Mouse (Mus musculus) limb, embryonic 14.5 days (tissue): ENCODE measurements around the gene Gm17359. TPM values are rescaled to one million over a fixed set of nuclear protein-coding genes. Genes with fewer than 3 reads are reported as not detected.

Source experiments
- ATAC-seq: fragments of 200-750 bp; cut with Nextera tagmentation; 2 replicates; pipeline ENCODE4 v1.8.0; 2017; ENCODE audit warnings: low read depth, moderate number of reproducible peaks, moderate TSS enrichment; ENCODE audit not compliant: low FRiP score
- DNase-seq: peaks from one replicate; pipeline ENCODE4 v3.0.0-alpha.2; 2015; ENCODE audit warnings: low spot score
- H3K27ac ChIP-seq: fragments of 300-500 bp; sonication (generic); replicated peaks from 2 replicates; pipeline ENCODE4 v1.5.1; 2014; ENCODE audit warnings: low read depth, mild to moderate bottlenecking, low read length, moderate library complexity, mixed read lengths
- H3K27me3 ChIP-seq: fragments of 300-500 bp; sonication (generic); 2 replicates; pipeline ENCODE4 v1.6.1; 2014; ENCODE audit warnings: low read length, mixed read lengths; ENCODE audit not compliant: control insufficient read depth, insufficient read depth
- H3K36me3 ChIP-seq: fragments of 300-500 bp; sonication (generic); 2 replicates; pipeline ENCODE4 v1.6.1; 2014; ENCODE audit warnings: mild to moderate bottlenecking, low read length, moderate library complexity, mixed read lengths; ENCODE audit not compliant: control insufficient read depth, insufficient read depth
- H3K4me1 ChIP-seq: fragments of 300-500 bp; sonication (generic); 2 replicates; pipeline ENCODE4 v1.6.1; 2014; ENCODE audit warnings: antibody characterized with exemption, low read length, mixed read lengths; ENCODE audit not compliant: control insufficient read depth, insufficient read depth
- H3K4me2 ChIP-seq: fragments of 300-500 bp; sonication (generic); replicated peaks from 2 replicates; pipeline ENCODE4 v1.6.1; 2014; ENCODE audit warnings: low read depth, mild to moderate bottlenecking, low read length, moderate library complexity; ENCODE audit not compliant: severe bottlenecking
- H3K4me3 ChIP-seq: fragments of 300-500 bp; sonication (generic); replicated peaks from 2 replicates; pipeline ENCODE4 v1.5.1; 2014; ENCODE audit warnings: low read length
- H3K9ac ChIP-seq: fragments of 300-500 bp; sonication (generic); 2 replicates; pipeline ENCODE4 v1.6.1; 2014; ENCODE audit warnings: mild to moderate bottlenecking, low read depth, low read length, moderate library complexity; ENCODE audit not compliant: severe bottlenecking
- H3K9me3 ChIP-seq: fragments of 300-500 bp; sonication (generic); 2 replicates; pipeline ENCODE4 v1.6.1; 2016; ENCODE audit warnings: low read length; ENCODE audit not compliant: control insufficient read depth
- POLR2A ChIP-seq: fragments of 200-500 bp; IDR thresholded peaks from 2 replicates; pipeline ENCODE4 v1.8.0; 2012; ENCODE audit warnings: inconsistent platforms, mild to moderate bottlenecking, moderate library complexity, borderline replicate concordance; ENCODE audit not compliant: insufficient read depth, insufficient read length; ENCODE audit errors: extremely low read depth
- WGBS: fragments of 180-500 bp; shearing (Covaris S2); extraction: QIAGEN DNeasy Blood & Tissue Kit; methylation state at CpG from one replicate; pipeline ENCODE4 v1.1.7; 2014; 5-methylcytosine and 5-hydroxymethylcytosine counted together
- polyA plus RNA-seq, 2 experiments: library from polyadenylated mRNA; depleted of rRNA in 1 of 2; stranded (reverse) in 1 of 2; unstranded in 1 of 2; fragments of >200 nt; fragmentation: Nextera tagmentation in 1 of 2; extraction: Ambion mirVana in 1 of 2; gene quantifications; 2 replicates each; pipeline versions ENCODE4 v1.2.1 to v1.2.3; 2012 to 2014

Gm17359 gene
- polyA plus RNA-seq, 2 experiments = not detected

DNA sequence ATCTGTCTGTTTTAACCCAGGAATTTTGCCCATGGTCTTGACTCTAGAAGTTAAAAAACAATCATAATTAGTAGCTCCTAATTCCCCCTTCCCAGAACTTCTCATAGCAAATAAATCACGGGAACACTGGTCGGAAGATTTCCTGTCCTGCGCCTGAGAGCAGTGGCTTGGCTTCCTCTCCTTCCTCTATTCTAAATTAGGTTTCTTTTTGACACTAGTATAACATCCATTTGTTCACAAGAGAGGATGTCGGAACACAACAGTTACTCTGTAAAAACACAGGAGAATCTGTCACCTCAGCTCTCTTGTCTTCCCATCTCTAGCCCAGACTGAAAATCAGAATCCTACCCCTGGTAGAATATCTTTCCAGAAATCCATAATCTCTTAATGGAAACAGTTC is 44.9 kb downstream of the Gm17359 start:
- Histone ChIP-seq H3K27me3 (no peaks in the 10 kb centered on the region), H3K9me3 (no peaks in the 10 kb centered on the region), H3K4me2 (no peak overlapping the region), H3K36me3 (no peaks in the 10 kb centered on the region), H3K27ac (no peak overlapping the region), H3K9ac (no peak overlapping the region), H3K4me3 (no peak overlapping the region), H3K4me1 (no peaks in the 10 kb centered on the region)
- DNase-seq (no peak), ATAC-seq (no peak)
- TF ChIP-seq POLR2A = no peak
- WGBS = 50% methylated on average over 4 of the region's 4 CpGs

DNA sequence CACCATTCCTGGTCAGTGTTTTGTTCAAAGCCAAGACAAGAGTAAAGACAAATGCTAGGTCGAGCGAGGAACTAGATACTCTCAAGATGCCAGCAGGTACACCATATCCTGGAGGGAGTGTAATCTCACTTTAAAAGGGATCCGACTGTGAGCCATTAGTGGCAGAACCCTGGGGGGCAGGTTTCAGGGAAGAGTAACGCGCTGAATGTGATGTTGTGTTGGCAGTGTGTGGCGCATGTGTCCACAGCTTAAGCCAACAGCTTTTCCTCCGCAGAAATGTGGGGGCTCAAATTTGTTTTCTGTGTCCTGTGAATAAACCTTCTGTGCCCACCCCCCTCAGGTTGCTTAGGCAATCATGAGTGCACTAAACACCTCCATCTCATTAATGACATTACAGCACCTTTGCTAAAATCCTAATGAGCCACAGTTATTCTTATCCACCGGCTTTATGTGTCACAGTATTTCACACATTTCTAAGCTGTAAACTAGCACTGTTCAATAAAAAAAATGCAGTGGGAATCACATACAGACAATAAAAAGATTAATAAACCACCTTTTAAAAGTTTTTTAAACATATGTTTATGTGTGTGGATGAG is 49.1 kb downstream of the Gm17359 start:
- no peak for TF ChIP-seq POLR2A
- Histone ChIP-seq H3K4me2 (no peak overlapping the region), H3K27me3 (no peaks in the 10 kb centered on the region), H3K9ac (no peak overlapping the region), H3K27ac (no peak overlapping the region), H3K4me1 (no peaks in the 10 kb centered on the region), H3K36me3 (no peaks in the 10 kb centered on the region), H3K9me3 (no peaks in the 10 kb centered on the region), H3K4me3 (no peak overlapping the region)
- DNase-seq = no peak
- no peak for ATAC-seq
- 13% methylated on average over 8 of the region's 8 CpGs for WGBS

DNA sequence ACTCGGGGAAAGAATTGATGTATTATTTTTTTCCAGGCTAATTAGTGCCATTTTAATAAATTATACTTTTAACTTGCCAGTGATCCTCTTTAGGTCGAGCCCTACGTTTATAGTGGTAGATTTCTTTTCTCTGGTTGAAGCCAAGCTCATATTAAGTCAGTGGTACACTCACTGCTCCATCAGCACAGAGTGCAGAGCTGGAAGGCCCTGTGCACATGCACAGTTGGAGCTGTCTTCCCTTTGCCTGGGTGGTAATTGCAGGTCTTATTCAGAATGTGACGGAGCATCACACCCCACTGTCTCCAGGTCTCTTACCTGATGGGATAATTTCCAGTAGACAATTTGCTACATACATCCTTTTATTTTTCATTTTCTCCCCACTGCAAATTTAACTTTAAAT is 52.6 kb downstream of the Gm17359 start:
- Histone ChIP-seq H3K9me3 (peaks cover 5% of the 10 kb centered on the region; the same call in 1 of the 2 replicates), H3K27ac (no peak overlapping the region), H3K36me3 (no peaks in the 10 kb centered on the region), H3K4me3 (no peak overlapping the region), H3K9ac (no peak overlapping the region), H3K4me2 (no peak overlapping the region), H3K27me3 (no peaks in the 10 kb centered on the region), H3K4me1 (no peaks in the 10 kb centered on the region)
- ATAC-seq (no peak), DNase-seq (no peak)
- 41% methylated on average over 4 of the region's 4 CpGs for WGBS
- TF ChIP-seq POLR2A = no peak

DNA sequence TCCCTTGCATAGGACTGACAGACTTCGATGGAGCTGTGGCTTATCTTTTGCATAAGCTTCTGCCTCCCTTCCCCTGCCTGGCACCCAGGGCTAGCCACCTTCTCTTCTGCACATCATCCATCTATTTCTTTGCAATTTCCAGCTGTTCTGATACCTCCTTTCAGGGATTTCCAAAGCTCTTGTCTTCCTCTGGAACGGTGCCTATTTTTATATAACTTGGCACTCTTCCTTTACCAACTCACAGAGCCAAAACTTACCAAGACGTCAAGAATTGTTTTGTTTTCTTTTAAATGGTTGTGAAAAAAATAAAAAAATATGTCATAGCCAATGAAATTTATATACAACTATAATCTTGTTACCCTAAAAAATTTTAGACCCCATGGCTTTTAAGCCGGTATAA is 64.1 kb downstream of the Gm17359 start:
- no peak for TF ChIP-seq POLR2A
- no peak for DNase-seq
- 55% methylated on average over 4 of the region's 4 CpGs for WGBS

DNA sequence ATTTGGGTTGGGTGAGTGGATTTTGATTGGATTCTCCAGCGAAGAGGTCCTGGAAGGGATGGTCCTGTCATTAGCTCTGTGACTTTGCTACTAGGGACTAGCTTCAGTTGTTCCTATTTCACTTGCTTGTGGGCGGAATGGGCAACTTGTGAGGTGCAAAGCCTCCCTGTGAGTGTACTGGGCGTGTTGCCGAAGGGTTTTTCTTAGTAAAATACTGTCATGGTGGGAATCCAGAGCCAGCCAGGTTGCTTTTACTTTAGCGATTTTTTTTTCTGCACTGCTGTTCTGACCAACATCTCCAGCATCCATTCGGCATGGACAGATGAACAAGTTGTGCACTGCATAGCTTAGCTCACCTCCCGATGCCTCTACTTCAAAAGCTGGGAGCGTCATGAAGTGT is 65.6 kb downstream of the Gm17359 start:
- Histone ChIP-seq H3K9me3 (no peaks in the 10 kb centered on the region), H3K4me2 (no peak overlapping the region), H3K4me3 (no peak overlapping the region), H3K36me3 (no peaks in the 10 kb centered on the region), H3K27ac (no peak overlapping the region), H3K4me1 (no peaks in the 10 kb centered on the region), H3K27me3 (no peaks in the 10 kb centered on the region), H3K9ac (no peak overlapping the region)
- ATAC-seq (no peak), DNase-seq (no peak)
- no peak for TF ChIP-seq POLR2A
- WGBS = 86% methylated on average over 8 of the region's 8 CpGs

More for the DNA sequence above, 64.1 kb downstream of the Gm17359 start:
- H3K36me3 ChIP-seq = no peaks in the 10 kb centered on the region
- H3K9me3 ChIP-seq = no peaks in the 10 kb centered on the region
- H3K4me3 ChIP-seq = no peak overlapping the region
- H3K27ac ChIP-seq = no peak overlapping the region
- H3K4me2 ChIP-seq = no peak overlapping the region
- no peaks in the 10 kb centered on the region for H3K4me1 ChIP-seq
- no peaks in the 10 kb centered on the region for H3K27me3 ChIP-seq
- ATAC-seq = no peak
- no peak overlapping the region for H3K9ac ChIP-seq
